Mouse (Mus musculus) layer of hippocampus, adult 2 months (tissue): ENCODE measurements around the gene Sh3gl2. TPM values are rescaled to one million over a fixed set of nuclear protein-coding genes. Genes with fewer than 3 reads are reported as not detected.

Experiments used
- DNase-seq, 2 experiments: peaks; one replicate each; pipeline ENCODE4 v3.0.0; 2022; ENCODE audit warnings: low spot score in 2 of 2
- H3K27ac ChIP-seq: fragments of 200-600 bp; 2 replicates; pipeline ENCODE4 v1.8.1; 2022
- H3K4me3 ChIP-seq: fragments of 200-600 bp; 2 replicates; pipeline ENCODE4 v1.8.1; 2022; ENCODE audit warnings: mild to moderate bottlenecking
- CTCF ChIP-seq: fragments of 200-600 bp; conservative IDR thresholded peaks from 2 replicates; pipeline ENCODE4 v1.8.1; 2022; ENCODE audit warnings: antibody characterized with exemption, mild to moderate bottlenecking, moderate library complexity
- long read RNA-seq, 2 experiments: library from polyadenylated mRNA; stranded (forward); transcript quantifications; one replicate each; pipeline ENCODE4 v2.0.0; 2021; ENCODE audit warnings: borderline mapping rate in 2 of 2
- total RNA-seq, 2 experiments: library from RNA; stranded (reverse); gene quantifications; 2 replicates each; pipeline ENCODE4 v1.2.3; 2021

Gene Sh3gl2
- total RNA-seq, result 100 to 1,000 TPM; 285 to 321 TPM
- long read RNA-seq, experiment 1, transcript Sh3gl2-201 (9 exons, 2,822 nt), result major isoform, 207 of 228 reads
- long read RNA-seq, experiment 1, partial matches to known transcripts, result 7 of 228 reads
- long read RNA-seq, experiment 1, other reads (novel, unspliced or antisense), result 14 of 228 reads
- long read RNA-seq, experiment 2, transcript Sh3gl2-201 (9 exons, 2,822 nt), result major isoform, 305 of 337 reads
- long read RNA-seq, experiment 2, partial matches to known transcripts, result 8 of 337 reads
- long read RNA-seq, experiment 2, other reads (novel, unspliced or antisense), result 24 of 337 reads

GRCm38 (mm10) chr4:85205071-85205635 is at the start of gene Sh3gl2:
Gene Sh3gl2, plus strand, starts transcription at chr4:85205126.
- peak; percentile 37 for TF ChIP-seq CTCF
- Histone ChIP-seq H3K27ac (peak within 1 kb of the TSS; percentile 99), H3K4me3 (peak within 1 kb of the TSS; percentile 59)
- DNase-seq, result peak; percentile 74 to 79

- Histone ChIP-seq H3K27ac (no peak overlapping the region), H3K4me3 (no peak overlapping the region)
- DNase-seq, result no peak
These were observed 43.8 kb upstream of the Sh3gl2 start for GRCm38 (mm10) chr4:85161156-85161555.

GRCm38 (mm10) chr4:85162468-85163312 is 42.2 kb upstream of the Sh3gl2 start:
- peak; percentile 82 for TF ChIP-seq CTCF
- H3K27ac ChIP-seq, result no peak overlapping the region
- peak; percentile 50 to 66 for DNase-seq

More at GRCm38 (mm10) chr4:85161156-85161555, 43.8 kb upstream of the Sh3gl2 start:
- TF ChIP-seq CTCF, result peak; percentile 70

GRCm38 (mm10) chr4:85163313-85163615 is 41.7 kb upstream of the Sh3gl2 start:
- no peak for TF ChIP-seq CTCF
- Histone ChIP-seq H3K27ac (no peak overlapping the region), H3K4me3 (no peak overlapping the region)
- DNase-seq, result no peak

More at GRCm38 (mm10) chr4:85162468-85163312, 42.2 kb upstream of the Sh3gl2 start:
- H3K4me3 ChIP-seq, result no peak overlapping the region

- H3K4me3 ChIP-seq, result no peak overlapping the region
- no peak overlapping the region for H3K27ac ChIP-seq
- TF ChIP-seq CTCF, result no peak
- DNase-seq, result no peak
These were observed 36.9 kb upstream of the Sh3gl2 start for GRCm38 (mm10) chr4:85168001-85168400.

- no peak overlapping the region for H3K4me3 ChIP-seq
- no peak for TF ChIP-seq CTCF
- peak overlapping the region; percentile 32; the same call in 1 of the 2 replicates for H3K27ac ChIP-seq
- DNase-seq, result peak in 1 of 2 experiments; percentile 28
These were observed 29.5 kb upstream of the Sh3gl2 start for GRCm38 (mm10) chr4:85175466-85175865.

GRCm38 (mm10) chr4:85178394-85179051 is 26.4 kb upstream of the Sh3gl2 start:
- no peak for DNase-seq
- no peak for TF ChIP-seq CTCF
- H3K4me3 ChIP-seq, result no peak overlapping the region
- no peak overlapping the region for H3K27ac ChIP-seq

- peak; percentile 76 for TF ChIP-seq CTCF
- DNase-seq, result no peak
- no peak overlapping the region for H3K27ac ChIP-seq
- H3K4me3 ChIP-seq, result no peak overlapping the region
These were observed 18.9 kb upstream of the Sh3gl2 start for GRCm38 (mm10) chr4:85186011-85186410.

- H3K4me3 ChIP-seq, result no peak overlapping the region
- TF ChIP-seq CTCF, result no peak
- peak; percentile 50 to 64 for DNase-seq
- peak overlapping the region; percentile 8; the same call in 1 of the 2 replicates for H3K27ac ChIP-seq
These were observed 8.7 kb upstream of the Sh3gl2 start for GRCm38 (mm10) chr4:85196201-85196600.

GRCm38 (mm10) chr4:85198431-85198830 is 6.5 kb upstream of the Sh3gl2 start:
- Histone ChIP-seq H3K4me3 (no peak overlapping the region), H3K27ac (no peak overlapping the region)
- no peak for TF ChIP-seq CTCF
- no peak for DNase-seq

GRCm38 (mm10) chr4:85202582-85202981 is 2.3 kb upstream of the Sh3gl2 start:
- Histone ChIP-seq H3K27ac (no peak overlapping the region), H3K4me3 (no peak overlapping the region)
- DNase-seq, result no peak
- TF ChIP-seq CTCF, result no peak

- TF ChIP-seq CTCF, result no peak
- Histone ChIP-seq H3K4me3 (peak overlapping the region; percentile 59), H3K27ac (peak overlapping the region; percentile 99)
- DNase-seq, result peak in 1 of 2 experiments; percentile 46
These were observed 798 bp downstream of the Sh3gl2 start for GRCm38 (mm10) chr4:85205636-85206211.
